Mouse (Mus musculus): Measurements from ENCODE around the gene Ints1.
"Not testable (repeated sequence)": the region's sequence is repeated elsewhere in the genome, so short reads cannot be mapped to it uniquely, and the experiment has no call there.

The Ints1 gene

GRCm38 (mm10) chr5:139756135-139756534 lies 19.3 kb downstream of the Ints1 start:
- DNase-seq (ENCODE audit: low read depth, low spot score), result no peak

- peak; percentile 64 for DNase-seq (ENCODE audit: low read depth, low spot score)
Observed at GRCm38 (mm10) chr5:139754753-139755152, 20.7 kb downstream of the Ints1 start.

GRCm38 (mm10) chr5:139750535-139750934 lies 24.9 kb downstream of the Ints1 start:
- peak; percentile 73 for DNase-seq (ENCODE audit: low read depth, low spot score)

- DNase-seq (ENCODE audit: low read depth, low spot score), result no peak
Observed at GRCm38 (mm10) chr5:139749413-139750125, 25.9 kb downstream of the Ints1 start.

- DNase-seq (ENCODE audit: low read depth, low spot score), result peak; percentile 67
Observed at GRCm38 (mm10) chr5:139745771-139746170, 29.7 kb downstream of the Ints1 start.

GRCm38 (mm10) chr5:139742640-139743039 lies 32.8 kb downstream of the Ints1 start:
- not testable (repeated sequence) for DNase-seq (ENCODE audit: low read depth, low spot score)

GRCm38 (mm10) chr5:139738592-139739315 lies 36.7 kb downstream of the Ints1 start:
- no peak for DNase-seq (ENCODE audit: low read depth, low spot score)

GRCm38 (mm10) chr5:139737841-139738591 lies 37.5 kb downstream of the Ints1 start:
- DNase-seq (ENCODE audit: low read depth, low spot score), result no peak

GRCm38 (mm10) chr5:139736504-139736940 lies 39.0 kb downstream of the Ints1 start:
- no peak for DNase-seq (ENCODE audit: low read depth, low spot score)

GRCm38 (mm10) chr5:139735677-139736503 lies 39.6 kb downstream of the Ints1 start, which contains the start of gene Micall2:
Gene Micall2 (minus strand): TSS chr5:139736336.
- DNase-seq (ENCODE audit: low read depth, low spot score), result peak; percentile 96

- DNase-seq (ENCODE audit: low read depth, low spot score), result no peak
Observed at GRCm38 (mm10) chr5:139734746-139735145, 40.7 kb downstream of the Ints1 start.

- no peak for DNase-seq (ENCODE audit: low read depth, low spot score)
Observed at GRCm38 (mm10) chr5:139734016-139734415, 41.5 kb downstream of the Ints1 start.

GRCm38 (mm10) chr5:139732634-139733107 lies 42.8 kb downstream of the Ints1 start:
- DNase-seq (ENCODE audit: low read depth, low spot score), result no peak

- peak; percentile 39 for DNase-seq (ENCODE audit: low read depth, low spot score)
Observed at GRCm38 (mm10) chr5:139730712-139731486, 44.6 kb downstream of the Ints1 start.

- no peak for DNase-seq (ENCODE audit: low read depth, low spot score)
Observed at GRCm38 (mm10) chr5:139727261-139727660, 48.2 kb downstream of the Ints1 start.

GRCm38 (mm10) chr5:139726186-139726585 lies 49.3 kb downstream of the Ints1 start:
- no peak for DNase-seq (ENCODE audit: low read depth, low spot score)

GRCm38 (mm10) chr5:139724336-139725116 lies 50.9 kb downstream of the Ints1 start:
- DNase-seq (ENCODE audit: low read depth, low spot score), result peak; percentile 68

GRCm38 (mm10) chr5:139723113-139723512 lies 52.4 kb downstream of the Ints1 start:
- DNase-seq (ENCODE audit: low read depth, low spot score), result no peak

- DNase-seq (ENCODE audit: low read depth, low spot score), result no peak
Observed at GRCm38 (mm10) chr5:139722709-139723108, 52.8 kb downstream of the Ints1 start.

All from mesoderm, embryonic 11.5 days (tissue).